Mouse (Mus musculus) sigmoid colon, adult 10 weeks (tissue): ENCODE measurements around the gene Rilpl1. TPM values are rescaled to one million over a fixed set of nuclear protein-coding genes. Genes with fewer than 3 reads are reported as not detected.

Source experiments
- polyA plus RNA-seq: library from polyadenylated mRNA; stranded (reverse); fragments of 350-450 nt; fragmentation: Illumina TruSeq; extraction: RNeasy Lipid Tissue Mini Kit (QIAGEN cat#74804); gene quantifications from one replicate; pipeline ENCODE4 v1.2.3, GENCODE M21; 2014; ENCODE audit warnings: low read depth, low replicate concordance

The Rilpl1 gene
- polyA plus RNA-seq = 2.4 TPM

DNA sequence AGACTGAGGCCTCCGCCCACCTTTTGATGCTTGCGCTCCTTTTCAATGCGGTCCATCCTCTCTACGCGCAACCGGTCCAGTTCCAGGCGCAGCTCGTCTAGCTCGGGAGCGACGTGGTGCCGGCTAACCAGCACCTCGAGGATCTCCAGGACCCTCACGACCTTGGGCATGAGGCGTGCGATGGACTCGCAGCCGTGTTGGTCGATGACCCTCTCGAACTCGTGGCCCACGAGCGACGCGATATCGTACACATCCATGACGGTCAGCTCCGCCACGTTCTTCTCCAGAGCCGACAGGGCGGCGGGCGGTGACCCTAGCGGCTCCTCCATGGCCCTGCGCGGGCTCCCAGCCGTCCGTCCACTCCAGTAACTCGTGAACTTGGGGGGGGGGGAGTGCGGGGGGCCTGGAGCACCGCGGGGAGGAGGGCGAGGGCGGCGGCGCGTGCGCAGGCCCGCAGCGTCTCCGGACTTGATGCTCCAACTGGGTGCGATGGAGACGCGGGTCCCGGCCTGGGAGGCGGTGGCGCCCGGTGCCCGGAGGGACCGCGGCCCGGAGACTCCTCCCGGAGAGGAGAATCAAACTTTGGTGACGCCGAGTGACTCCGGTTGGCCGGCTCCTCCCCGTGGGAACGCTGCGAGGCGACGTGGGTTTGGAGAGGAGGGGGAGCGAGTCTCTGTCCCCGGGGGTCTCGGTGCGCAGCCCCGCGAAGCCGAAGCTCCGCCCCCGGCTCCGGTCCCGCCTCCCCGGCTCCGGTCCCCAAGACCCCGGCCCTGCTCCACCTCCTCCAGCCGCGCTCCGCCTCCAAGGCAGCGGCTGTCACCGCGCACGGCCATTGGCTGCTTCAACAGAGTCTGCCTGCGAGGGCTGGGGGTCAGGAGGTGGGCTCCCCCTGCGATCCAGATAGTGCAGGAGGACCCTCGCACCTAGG lies at the start of gene Rilpl1:
TSS of gene Rilpl1 (minus strand) at position 737 of the 928 bp plus-strand sequence.

DNA sequence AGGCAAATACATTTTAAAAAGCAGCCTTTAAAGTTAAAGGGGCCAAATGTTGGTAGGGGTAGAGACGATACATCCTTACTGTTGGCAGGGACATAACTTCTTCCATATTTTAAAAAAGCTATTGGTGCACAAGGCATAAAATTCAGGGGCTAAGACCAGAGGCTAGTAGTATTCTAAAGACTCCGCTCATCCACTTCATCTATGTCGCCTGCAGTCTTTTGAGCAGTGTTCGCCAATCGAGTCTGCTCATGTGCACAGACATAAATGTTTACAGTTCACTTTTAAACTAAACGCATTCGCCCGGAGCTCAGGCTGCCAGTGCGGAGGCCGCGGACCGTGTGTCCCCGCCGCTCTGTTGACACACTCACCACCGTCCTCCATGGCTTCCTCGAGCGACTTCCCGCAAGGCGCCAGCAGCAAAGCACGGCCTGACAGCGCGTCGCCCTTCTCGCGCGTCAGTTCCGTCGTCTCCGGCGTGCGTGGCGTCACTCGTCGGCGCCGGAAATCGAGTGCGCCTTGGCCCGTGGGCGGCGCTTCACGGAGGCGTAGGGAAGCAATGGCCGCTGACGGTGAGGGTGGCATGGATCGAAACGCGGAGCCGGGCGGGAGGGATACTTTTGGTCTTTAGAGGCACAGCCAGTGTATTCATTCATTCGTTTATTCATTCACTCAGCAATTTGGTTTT lies 47.6 kb upstream of the Rilpl1 start, which contains the start of the genes Eif2b1 and Gtf2h3:
TSS of gene Eif2b1 (minus strand) at position 499 of the 685 bp plus-strand sequence.
TSS of gene Gtf2h3 (plus strand) at position 508 of the 685 bp plus-strand sequence.

DNA sequence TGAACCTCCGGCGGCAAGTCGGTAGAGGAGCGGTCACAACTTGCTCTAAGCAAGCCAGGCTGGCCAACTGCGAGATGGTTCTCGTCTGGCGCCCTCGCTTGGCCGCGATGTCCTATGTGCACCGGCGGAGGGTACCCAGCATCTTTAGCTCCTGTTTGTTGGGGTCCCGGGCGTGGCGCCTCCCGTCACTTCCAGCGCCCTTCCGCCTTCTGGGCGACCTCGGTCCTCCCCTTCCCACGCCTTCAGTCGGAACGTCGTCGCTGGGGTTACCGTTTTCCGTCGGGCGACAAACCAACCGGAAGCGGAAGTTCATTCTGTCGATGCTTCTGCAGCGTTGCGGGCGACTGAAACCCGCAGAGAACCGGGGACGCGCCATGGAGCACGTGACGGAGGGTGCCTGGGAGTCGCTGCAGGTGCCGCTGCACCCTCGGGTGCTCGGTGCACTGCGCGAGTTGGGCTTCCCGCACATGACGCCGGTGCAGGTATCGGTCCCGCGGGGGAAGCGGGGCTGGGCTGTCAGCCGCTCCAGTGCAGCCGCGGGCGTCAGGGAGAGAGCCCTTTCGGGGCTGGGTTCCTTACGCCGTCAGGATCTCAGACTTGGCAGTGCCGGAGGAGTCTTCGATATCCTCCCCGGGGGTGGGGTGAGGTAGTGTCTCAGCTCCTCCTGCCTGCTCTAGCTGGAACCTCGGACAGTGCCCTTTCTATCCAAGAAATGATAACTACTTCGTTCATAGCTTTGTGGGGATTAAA lies 21.5 kb upstream of the Rilpl1 start, which contains the start of gene Ddx55:
TSS of gene Ddx55 (plus strand) at position 307 of the 750 bp plus-strand sequence.

DNA sequence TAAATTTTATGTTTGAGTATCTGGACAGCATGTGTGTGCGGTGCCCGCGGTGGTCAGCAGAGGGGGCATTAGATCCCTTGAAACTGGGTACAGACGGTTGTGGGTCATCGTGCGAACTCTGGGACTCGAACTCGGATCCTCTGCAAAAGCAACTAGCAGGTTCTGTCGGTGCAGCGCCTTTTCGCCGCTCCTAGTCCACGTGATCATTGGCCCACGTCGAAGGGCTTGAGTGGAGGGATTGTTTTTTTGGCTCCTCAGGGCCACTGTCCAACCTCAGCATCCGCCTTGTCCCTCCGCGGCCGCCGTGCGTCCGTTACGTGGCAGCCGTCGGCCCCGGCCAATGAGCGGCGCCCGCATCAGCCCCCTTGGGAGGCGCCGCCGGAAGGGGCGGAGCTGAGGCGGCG lies 9.2 kb upstream of the Rilpl1 start, which contains the start of gene Tmed2:
TSS of gene Tmed2 (plus strand) at position 313 of the 404 bp plus-strand sequence.

DNA sequence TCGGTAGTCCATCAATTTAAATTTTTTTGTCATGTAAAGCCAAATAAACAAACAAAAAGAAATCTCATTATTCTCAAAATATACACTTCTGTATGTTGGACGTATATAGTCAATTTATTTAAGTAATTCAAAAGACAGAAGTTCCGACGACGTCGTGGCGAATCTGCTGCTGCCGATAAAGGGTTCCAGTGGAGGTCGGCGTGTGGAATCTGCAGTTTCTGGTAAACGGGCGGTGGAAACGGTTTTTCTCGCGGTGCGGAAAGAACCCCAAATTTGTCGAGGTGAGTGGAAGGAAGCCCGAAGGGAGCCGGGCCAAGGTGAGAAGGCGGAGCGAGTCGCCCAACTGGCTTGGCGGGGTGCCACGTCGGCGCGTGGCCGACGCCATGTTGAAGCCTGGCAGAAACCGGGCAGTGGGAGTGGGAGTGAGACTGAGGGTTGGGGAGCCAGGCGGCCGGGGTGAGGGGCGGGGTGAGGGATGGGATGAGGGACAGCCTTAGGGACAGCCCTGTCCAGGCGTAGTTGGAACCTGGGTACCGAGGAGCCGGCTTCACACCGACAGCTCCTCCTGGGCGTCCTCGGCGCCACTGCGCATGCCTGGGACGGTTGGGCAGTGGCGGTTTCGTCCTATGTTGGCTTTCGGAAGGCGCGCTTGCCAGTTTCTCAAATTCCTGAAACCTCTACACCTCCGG lies 48.1 kb downstream of the Rilpl1 start, which contains the start of gene Snrnp35:
TSS of gene Snrnp35 (plus strand) at position 169 of the 689 bp plus-strand sequence.

Other genes with a start within 250 kb of the Rilpl1 start
- gene Mphosph9, start 203.4 kb downstream of the Rilpl1 start, polyA plus RNA-seq = 9.0 TPM
- gene 2810006K23Rik, start 203.3 kb downstream of the Rilpl1 start, polyA plus RNA-seq = 12.7 TPM
- gene Cdk2ap1, start 168.3 kb downstream of the Rilpl1 start, polyA plus RNA-seq = 108 TPM
- 105 TPM for gene Sbno1, start 105.4 kb downstream of the Rilpl1 start, polyA plus RNA-seq
- gene Kmt5a, start 91.5 kb downstream of the Rilpl1 start, polyA plus RNA-seq = 128 TPM
- 0.95 TPM for gene Rilpl2, start 53.0 kb downstream of the Rilpl1 start, polyA plus RNA-seq
- 1.1 TPM for gene Snrnp35, start 48.3 kb downstream of the Rilpl1 start, polyA plus RNA-seq
- 1,811 TPM for gene Tmed2, start 9.3 kb upstream of the Rilpl1 start, polyA plus RNA-seq
- gene Ddx55, start 21.5 kb upstream of the Rilpl1 start, polyA plus RNA-seq = 19.1 TPM
- 81.0 TPM for gene Eif2b1, start 47.7 kb upstream of the Rilpl1 start, polyA plus RNA-seq
- gene Gtf2h3, start 47.7 kb upstream of the Rilpl1 start, polyA plus RNA-seq = 12.9 TPM
- 67.9 TPM for gene Atp6v0a2, start 97.2 kb upstream of the Rilpl1 start, polyA plus RNA-seq
- 0.06 TPM for gene Dnah10, start 193.7 kb upstream of the Rilpl1 start, polyA plus RNA-seq